Mouse (Mus musculus): ENCODE results near the gene Tmem204. TPM values are rescaled to one million over a fixed set of nuclear protein-coding genes. Genes with fewer than 3 reads are reported as not detected.
"Not testable (repeated sequence)": the region's sequence is repeated elsewhere in the genome, so short reads cannot be mapped to it uniquely, and the experiment has no call there.

The Tmem204 gene
- 5.2 and 5.6 TPM in 2 replicates for polyA plus RNA-seq (2015; fragmentation: Nextera tagmentation; extraction: Ambion mirVana)

DNA sequence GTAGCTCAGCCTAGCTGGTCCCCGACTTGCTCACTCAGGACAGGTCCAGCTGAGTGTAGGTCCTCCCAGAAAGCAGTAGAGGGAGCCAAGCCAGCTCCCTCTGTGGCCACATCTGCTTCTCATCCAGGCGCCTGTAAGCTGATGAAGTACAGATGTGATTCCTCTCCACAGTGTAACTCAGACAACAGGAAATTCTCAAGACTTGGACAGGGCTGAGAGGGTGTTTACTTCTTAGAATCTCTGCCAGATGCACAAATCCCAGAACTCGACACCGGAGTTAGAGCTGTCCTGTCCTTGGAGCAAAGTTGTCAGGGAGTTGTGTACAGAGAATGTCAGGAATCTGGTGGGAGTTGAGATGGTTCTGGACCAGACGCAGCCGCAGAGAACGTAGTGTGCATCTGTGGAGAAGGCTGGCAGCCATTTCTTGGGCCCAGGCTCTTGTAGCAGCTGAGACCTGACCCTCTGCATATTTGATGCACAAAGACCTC is at the start of gene Tmem204:
Tmem204 (minus strand) TSS at position 148 of the 488 bp plus-strand sequence.
- Histone ChIP-seq H3K9ac (peak within 1 kb of the TSS; percentile 31), H3K4me3 (replicated peaks) (no peak within 1 kb of the TSS), H3K9me3 (replicated peaks) (no peaks in the 10 kb centered on the region), H3K27ac (peak within 1 kb of the TSS; percentile 99), H3K36me3 (0 out of 2 replicates have a peak, but pooled peaks cover 4% of the 10 kb centered on the region), H3K4me1 (replicated peaks) (peaks cover 60% of the 10 kb centered on the region), H3K4me2 (no peak within 1 kb of the TSS), H3K27me3 (no peaks in the 10 kb centered on the region)
- 65% methylated on average over 7 of the region's 7 CpGs for WGBS (ENCODE audit: insufficient replicate concordance)
- ATAC-seq (ENCODE audit: low read depth) (peak; percentile 30; the same call in 1 of the 2 replicates), DNase-seq (no peak)

DNA sequence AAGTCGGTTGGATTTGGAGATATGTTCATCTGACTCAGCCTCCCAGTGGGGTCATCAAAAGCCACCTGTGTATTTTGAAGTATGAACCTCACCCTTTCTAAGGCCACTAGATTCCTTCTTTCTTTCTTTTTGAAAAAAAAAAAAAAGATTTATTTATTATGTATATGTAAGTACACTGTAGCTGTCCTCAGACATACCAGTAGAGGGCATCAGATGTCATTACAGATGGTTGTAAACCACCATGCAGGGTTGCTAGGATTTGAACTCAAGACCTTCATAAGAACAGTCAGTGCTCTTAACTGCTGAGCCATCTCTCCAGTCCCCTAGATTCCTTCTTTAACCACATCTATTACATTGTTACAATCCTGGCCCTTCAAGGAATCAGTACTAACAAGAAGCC is 46.7 kb upstream of the Tmem204 start:
- Histone ChIP-seq H3K4me2 (no peak overlapping the region), H3K4me3 (replicated peaks) (no peak overlapping the region), H3K36me3 (no peaks in the 10 kb centered on the region), H3K9ac (no peak overlapping the region), H3K9me3 (replicated peaks) (no peaks in the 10 kb centered on the region), H3K4me1 (replicated peaks) (peaks cover 55% of the 10 kb centered on the region), H3K27me3 (no peaks in the 10 kb centered on the region), H3K27ac (no peak overlapping the region)
- WGBS (ENCODE audit: insufficient replicate concordance): 97% methylated on average over 1 of the region's 1 CpGs
- DNase-seq (no peak), ATAC-seq (ENCODE audit: low read depth) (no peak)

DNA sequence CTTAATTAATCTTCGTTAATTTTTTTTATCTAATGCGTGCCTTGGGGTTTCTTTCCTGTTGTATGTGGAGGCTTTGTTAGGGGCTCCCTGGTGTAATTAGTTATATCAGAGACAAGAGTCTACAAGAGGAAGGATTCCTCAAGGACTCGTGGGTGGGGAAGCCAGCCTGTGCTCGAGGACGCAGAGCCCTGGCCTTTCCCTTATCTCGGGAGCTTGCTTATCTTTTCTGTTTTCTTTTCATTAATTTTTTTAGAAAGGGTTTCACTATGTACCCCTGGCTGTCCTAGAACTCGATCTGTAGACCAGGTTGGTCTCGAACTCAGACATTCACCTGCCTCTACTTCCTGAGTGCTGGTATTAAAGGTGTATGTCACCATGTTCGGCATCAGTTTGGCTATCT is 44.3 kb upstream of the Tmem204 start:
- peaks cover 10% of the 10 kb centered on the region; the same call in 1 of the 2 replicates for H3K27me3 ChIP-seq
- H3K4me2 ChIP-seq: peak overlapping the region; percentile 46
- 0 out of 2 replicates have a peak overlapping the region, but pooled peaks have one; percentile 5 for H3K4me3 ChIP-seq (replicated peaks)
- 20% methylated on average over 9 of the region's 9 CpGs for WGBS (ENCODE audit: insufficient replicate concordance)
- peaks cover 54% of the 10 kb centered on the region for H3K4me1 ChIP-seq (replicated peaks)
- peak overlapping the region; percentile 60 for H3K9ac ChIP-seq
- peak overlapping the region; percentile 93 for H3K27ac ChIP-seq
- H3K9me3 ChIP-seq (replicated peaks): no peaks in the 10 kb centered on the region
- DNase-seq: no peak
- ATAC-seq (ENCODE audit: low read depth): peak; percentile 39
- H3K36me3 ChIP-seq: no peaks in the 10 kb centered on the region

DNA sequence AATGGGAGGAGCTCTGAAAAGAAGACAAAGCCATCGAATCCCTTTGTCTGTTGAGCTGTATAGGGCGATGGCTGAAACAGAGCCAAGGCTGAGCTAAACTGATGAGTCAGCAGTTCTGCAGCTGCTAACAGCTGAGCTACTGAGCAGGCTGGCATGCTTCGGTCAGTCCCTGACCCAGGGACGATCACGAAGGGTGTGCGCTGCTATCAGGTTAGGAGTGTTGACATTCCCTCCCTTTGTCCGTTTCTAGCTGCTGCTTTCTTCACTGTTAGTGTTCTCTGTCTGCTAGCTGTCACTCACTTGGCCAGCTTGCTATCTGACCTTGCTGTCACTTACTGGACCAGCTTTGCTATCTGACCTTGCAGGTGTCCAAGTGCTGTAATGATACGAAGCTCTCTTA is 43.7 kb upstream of the Tmem204 start:
- H3K4me2 ChIP-seq: peak overlapping the region; percentile 46
- peak overlapping the region; percentile 60 for H3K9ac ChIP-seq
- no peaks in the 10 kb centered on the region for H3K9me3 ChIP-seq (replicated peaks)
- peak; percentile 46 for DNase-seq
- peak overlapping the region; percentile 93 for H3K27ac ChIP-seq
- H3K4me1 ChIP-seq (replicated peaks): peaks cover 54% of the 10 kb centered on the region
- peak overlapping the region; percentile 5; the same call in 1 of the 2 replicates for H3K4me3 ChIP-seq (replicated peaks)
- peaks cover 16% of the 10 kb centered on the region for H3K27me3 ChIP-seq
- no peaks in the 10 kb centered on the region for H3K36me3 ChIP-seq
- 12% methylated on average over 8 of the region's 8 CpGs for WGBS (ENCODE audit: insufficient replicate concordance)
- ATAC-seq (ENCODE audit: low read depth): peak; percentile 87

DNA sequence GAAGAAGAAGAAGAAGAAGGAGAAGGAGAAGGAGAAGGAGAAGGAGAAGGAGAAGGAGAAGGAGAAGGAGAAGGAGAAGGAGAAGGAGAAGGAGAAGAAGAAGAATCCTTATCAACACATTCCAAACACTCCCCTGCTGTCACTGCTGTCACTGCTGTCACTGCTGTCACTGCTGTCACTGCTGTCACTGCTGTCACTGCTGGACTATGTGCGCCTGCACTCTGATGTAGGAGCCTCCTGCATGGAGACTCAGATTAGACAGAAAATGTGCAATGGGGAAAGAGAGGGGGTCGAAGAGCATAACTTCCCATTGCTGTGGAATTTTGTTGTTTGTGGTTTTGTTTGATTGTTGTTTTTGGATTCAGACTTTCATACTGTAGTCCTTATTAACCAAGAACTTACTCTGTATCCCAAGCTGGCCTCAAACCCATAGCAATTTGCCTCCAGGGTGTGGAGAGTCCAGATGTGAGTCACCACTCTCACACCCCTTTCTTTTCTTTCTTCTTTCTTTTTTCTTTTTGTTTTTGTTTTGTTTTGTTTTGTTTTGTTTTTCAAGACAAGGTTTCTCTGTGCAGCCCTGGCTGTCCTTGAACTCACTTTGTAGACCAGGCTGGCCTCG is 42.2 kb upstream of the Tmem204 start:
- H3K9ac ChIP-seq: peak overlapping the region; percentile 52
- peaks cover 29% of the 10 kb centered on the region for H3K27me3 ChIP-seq
- H3K4me2 ChIP-seq; DNase-seq; H3K9me3 ChIP-seq (replicated peaks); H3K36me3 ChIP-seq; H3K4me3 ChIP-seq (replicated peaks): not testable (repeated sequence)
- WGBS (ENCODE audit: insufficient replicate concordance): 43% methylated on average over 3 of the region's 3 CpGs
- peaks cover 54% of the 10 kb centered on the region for H3K4me1 ChIP-seq (replicated peaks)
- peak; percentile 63 for ATAC-seq (ENCODE audit: low read depth)
- H3K27ac ChIP-seq: peak overlapping the region; percentile 93

DNA sequence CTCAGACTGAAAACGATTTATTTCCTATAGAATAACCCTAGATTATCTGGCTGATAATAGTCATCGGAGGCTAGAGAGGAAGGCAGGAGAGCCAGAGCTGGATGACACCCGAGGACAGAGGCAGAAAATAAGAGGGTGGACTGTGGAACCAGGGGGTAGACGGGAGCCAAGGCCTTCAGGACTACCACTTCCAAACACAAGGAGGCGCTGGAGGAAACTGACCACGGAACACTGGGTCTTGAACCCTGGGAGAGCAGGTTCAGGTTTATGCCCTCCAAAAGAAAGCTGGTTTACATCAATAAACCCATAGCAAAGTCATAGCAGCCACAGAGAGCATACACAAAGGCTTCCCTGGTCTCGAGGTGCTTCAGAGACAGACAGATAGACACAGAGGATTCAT is 40.6 kb upstream of the Tmem204 start:
- ATAC-seq (ENCODE audit: low read depth) (no peak), DNase-seq (no peak)
- Histone ChIP-seq H3K9me3 (replicated peaks) (no peaks in the 10 kb centered on the region), H3K27me3 (peaks cover 34% of the 10 kb centered on the region), H3K27ac (0 out of 2 replicates have a peak overlapping the region, but pooled peaks have one; percentile 93), H3K4me1 (replicated peaks) (peaks cover 66% of the 10 kb centered on the region), H3K9ac (no peak overlapping the region), H3K4me3 (replicated peaks) (no peak overlapping the region), H3K4me2 (no peak overlapping the region), H3K36me3 (no peaks in the 10 kb centered on the region)
- WGBS (ENCODE audit: insufficient replicate concordance): 23% methylated on average over 7 of the region's 7 CpGs

DNA sequence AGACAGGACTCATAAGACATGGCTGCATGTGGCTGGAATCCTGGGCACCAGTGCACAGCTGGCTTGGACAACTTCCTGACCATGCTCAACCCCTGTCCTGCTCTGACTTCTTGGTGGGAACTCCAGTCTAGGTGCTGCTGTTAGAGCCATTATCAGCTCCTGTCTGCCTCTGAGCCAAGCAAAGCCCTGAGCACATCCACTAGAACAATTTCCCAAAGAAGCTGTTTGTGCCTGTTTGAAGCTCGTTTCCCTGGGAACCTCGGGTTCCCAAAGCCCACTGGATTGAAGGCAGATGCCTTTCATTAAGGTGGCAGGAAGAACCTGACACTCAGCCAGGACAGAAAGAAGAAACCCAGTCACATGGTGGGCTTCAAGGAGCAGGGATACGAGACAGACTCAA is 37.0 kb upstream of the Tmem204 start, which contains the start of gene Ptx4:
Ptx4 (plus strand) TSS at position 355 of the 400 bp plus-strand sequence.
- Histone ChIP-seq H3K9me3 (replicated peaks) (no peaks in the 10 kb centered on the region), H3K4me2 (no peak within 1 kb of the TSS), H3K4me1 (replicated peaks) (peaks cover 42% of the 10 kb centered on the region), H3K9ac (no peak within 1 kb of the TSS), H3K27ac (no peak within 1 kb of the TSS), H3K27me3 (peaks cover 34% of the 10 kb centered on the region), H3K36me3 (no peaks in the 10 kb centered on the region), H3K4me3 (replicated peaks) (no peak within 1 kb of the TSS)
- WGBS (ENCODE audit: insufficient replicate concordance): 28% methylated on average over 3 of the region's 3 CpGs
- ATAC-seq (ENCODE audit: low read depth) (no peak), DNase-seq (no peak)

DNA sequence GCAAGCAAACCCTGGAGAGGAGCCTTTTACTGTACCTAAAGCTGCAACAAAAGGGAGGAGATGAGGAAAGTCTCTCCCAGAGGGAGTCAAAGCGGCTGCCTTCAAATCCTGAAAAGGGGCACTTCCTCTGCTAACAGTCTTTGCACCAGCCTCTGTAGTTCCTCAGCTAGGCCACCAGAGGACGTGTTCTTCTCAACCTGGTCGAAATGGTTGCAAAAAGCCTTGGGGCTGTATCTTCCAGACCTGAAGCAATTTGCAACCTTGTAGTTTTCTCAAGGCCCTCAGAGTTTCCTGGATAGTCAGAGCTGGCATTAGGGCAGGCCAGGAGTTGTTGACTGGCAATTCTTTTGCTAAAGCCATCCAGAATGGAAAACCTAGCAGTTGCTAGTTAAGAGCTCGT is 33.9 kb upstream of the Tmem204 start:
- H3K36me3 ChIP-seq: 0 out of 2 replicates have a peak, but pooled peaks cover 6% of the 10 kb centered on the region
- no peak overlapping the region for H3K4me3 ChIP-seq (replicated peaks)
- no peak overlapping the region for H3K27ac ChIP-seq
- no peaks in the 10 kb centered on the region for H3K9me3 ChIP-seq (replicated peaks)
- H3K4me2 ChIP-seq: no peak overlapping the region
- peaks cover 37% of the 10 kb centered on the region for H3K4me1 ChIP-seq (replicated peaks)
- ATAC-seq (ENCODE audit: low read depth): no peak
- peaks cover 19% of the 10 kb centered on the region for H3K27me3 ChIP-seq
- DNase-seq: peak; percentile 39
- no peak overlapping the region for H3K9ac ChIP-seq
- WGBS (ENCODE audit: insufficient replicate concordance): 26% methylated on average over 4 of the region's 4 CpGs

DNA sequence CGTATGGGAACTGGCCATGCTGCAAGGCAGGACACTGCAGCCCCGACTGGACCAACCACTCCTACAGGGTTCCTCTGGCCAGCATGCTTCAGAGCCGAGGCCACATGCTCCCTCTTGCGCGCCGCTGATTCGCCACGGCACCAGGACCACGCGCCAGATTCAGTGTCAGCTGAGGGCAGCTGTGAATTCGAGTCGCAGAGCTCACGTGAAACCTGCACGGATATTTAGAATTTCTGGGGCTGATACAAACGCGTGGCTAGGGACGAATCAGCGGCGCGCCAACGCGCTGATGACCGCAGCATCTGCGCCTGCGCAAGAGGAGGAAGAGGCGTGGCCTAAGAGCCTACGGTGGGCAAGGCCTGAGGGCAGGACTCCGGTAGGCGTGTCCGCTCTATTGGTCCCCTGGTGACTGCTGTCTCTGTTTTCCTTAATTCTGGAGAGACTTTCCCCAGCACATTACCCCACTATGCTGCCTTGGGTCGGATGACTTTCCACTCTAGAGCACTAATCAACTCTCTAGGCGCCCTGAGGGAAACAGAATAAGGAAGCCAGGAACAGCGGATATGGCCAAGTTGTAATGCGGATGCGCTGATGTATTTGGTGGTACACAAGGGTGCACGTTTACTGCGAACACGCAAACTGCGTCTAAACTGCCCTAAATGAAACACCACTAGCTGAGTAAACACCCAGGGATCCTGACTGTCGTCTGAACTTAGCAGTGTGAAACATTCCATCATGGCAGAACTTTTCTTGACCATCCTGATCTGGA is 32.5 kb upstream of the Tmem204 start, which contains the start of gene Telo2:
Telo2 (minus strand) TSS at position 304 of the 769 bp plus-strand sequence.
- Histone ChIP-seq H3K9ac (peak within 1 kb of the TSS; percentile 82), H3K36me3 (peaks cover 14% of the 10 kb centered on the region), H3K4me2 (peak within 1 kb of the TSS; percentile 100), H3K9me3 (replicated peaks) (no peaks in the 10 kb centered on the region), H3K4me3 (replicated peaks) (peak within 1 kb of the TSS; percentile 76), H3K27ac (peak within 1 kb of the TSS; percentile 85), H3K4me1 (replicated peaks) (peaks cover 40% of the 10 kb centered on the region), H3K27me3 (peaks cover 7% of the 10 kb centered on the region; the same call in 1 of the 2 replicates)
- peak; percentile 88 for ATAC-seq (ENCODE audit: low read depth)
- DNase-seq: peak; percentile 91
- WGBS (ENCODE audit: insufficient replicate concordance): 6% methylated on average over 40 of the region's 40 CpGs

DNA sequence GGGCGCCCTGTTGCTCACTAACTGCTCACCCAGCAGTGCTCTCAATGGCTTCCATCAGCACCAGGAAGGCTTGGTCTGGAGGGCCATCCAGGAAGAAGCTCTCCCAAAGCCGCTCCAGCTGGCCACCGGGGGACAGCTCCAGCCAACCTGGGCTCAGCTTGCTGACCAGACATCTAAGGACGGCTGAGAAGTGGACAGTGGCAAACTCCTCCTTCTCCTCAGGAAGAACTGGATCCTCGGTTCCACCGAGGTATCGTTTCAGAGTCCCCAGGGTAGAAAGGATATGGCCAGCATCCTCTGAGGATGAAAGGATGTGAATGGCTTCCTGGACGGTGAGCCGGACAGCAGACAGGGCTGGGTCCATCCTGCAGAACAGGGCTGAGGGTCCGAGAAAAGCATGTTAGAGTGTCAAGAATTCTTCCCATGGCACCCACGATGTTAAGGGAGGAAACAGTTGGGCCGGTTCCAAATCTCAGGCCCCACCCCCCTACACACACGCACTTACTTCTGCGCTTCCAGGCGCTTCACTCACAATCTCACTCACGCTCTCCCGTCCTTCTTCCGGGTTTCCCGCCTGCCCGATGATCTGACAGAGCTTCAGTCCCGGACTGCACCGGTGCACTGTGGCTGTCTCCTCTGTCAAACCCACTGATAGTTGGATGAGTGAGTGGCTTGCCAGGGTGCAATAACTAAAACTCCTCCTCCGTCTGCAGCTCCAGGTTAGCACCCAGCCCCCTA is 31.7 kb upstream of the Tmem204 start:
- Histone ChIP-seq H3K27ac (peak overlapping the region; percentile 85), H3K36me3 (peaks cover 21% of the 10 kb centered on the region), H3K9ac (peak overlapping the region; percentile 82), H3K9me3 (replicated peaks) (no peaks in the 10 kb centered on the region), H3K4me2 (peak overlapping the region; percentile 100), H3K27me3 (no peaks in the 10 kb centered on the region), H3K4me3 (replicated peaks) (peak overlapping the region; percentile 76), H3K4me1 (replicated peaks) (peaks cover 37% of the 10 kb centered on the region)
- WGBS (ENCODE audit: insufficient replicate concordance): 9% methylated on average over 23 of the region's 23 CpGs
- ATAC-seq (ENCODE audit: low read depth): peak; percentile 63
- no peak for DNase-seq

DNA sequence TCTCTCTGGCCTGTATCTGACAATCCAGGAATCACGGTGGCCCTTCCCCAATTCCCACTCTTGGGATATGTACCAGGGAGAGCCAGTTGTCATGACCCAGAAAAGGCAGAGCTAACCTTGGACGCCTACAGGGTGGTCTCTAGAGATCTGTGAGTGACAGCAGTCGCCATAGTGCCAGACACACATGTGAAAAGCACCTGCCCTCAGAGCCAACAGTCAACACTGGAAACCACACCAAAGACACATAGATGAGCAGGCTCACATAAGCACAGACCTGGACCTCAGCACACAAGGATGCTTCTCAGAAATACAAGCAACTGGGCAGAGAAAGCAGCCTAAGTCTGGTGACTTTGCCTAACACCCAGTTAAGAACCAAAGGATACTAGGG is 29.0 kb upstream of the Tmem204 start:
- Histone ChIP-seq H3K27me3 (no peaks in the 10 kb centered on the region), H3K9me3 (replicated peaks) (no peaks in the 10 kb centered on the region), H3K9ac (no peak overlapping the region), H3K27ac (no peak overlapping the region), H3K4me2 (no peak overlapping the region), H3K4me3 (replicated peaks) (no peak overlapping the region), H3K36me3 (peaks cover 46% of the 10 kb centered on the region), H3K4me1 (replicated peaks) (peaks cover 29% of the 10 kb centered on the region)
- no peak for DNase-seq
- no peak for ATAC-seq (ENCODE audit: low read depth)
- 72% methylated on average over 3 of the region's 3 CpGs for WGBS (ENCODE audit: insufficient replicate concordance)
